Mouse (Mus musculus) midbrain, postnatal 0 days (tissue): ENCODE data around the gene 4930512M02Rik. TPM values are rescaled to one million over a fixed set of nuclear protein-coding genes. Genes with fewer than 3 reads are reported as not detected.

Source experiments
- ATAC-seq: fragments of 200-750 bp; cut with Nextera tagmentation; 2 replicates; pipeline ENCODE4 v1.8.0; 2017; ENCODE audit warnings: moderate number of reproducible peaks, mild to moderate bottlenecking, moderate TSS enrichment, moderate library complexity; ENCODE audit not compliant: low FRiP score
- DNase-seq: peaks from one replicate; pipeline ENCODE4 v3.0.0-alpha.2; 2015; ENCODE audit warnings: low spot score
- H3K27ac ChIP-seq: fragments of 300-500 bp; sonication (generic); 2 replicates; pipeline ENCODE4 v1.5.1; 2014; ENCODE audit warnings: low read depth, mild to moderate bottlenecking, low read length, mixed read lengths
- H3K27me3 ChIP-seq: fragments of 300-500 bp; sonication (generic); 2 replicates; pipeline ENCODE4 v1.6.1; 2014; ENCODE audit warnings: low read length, control low read depth, mixed read lengths; ENCODE audit not compliant: insufficient read depth
- H3K36me3 ChIP-seq: fragments of 300-500 bp; sonication (generic); 2 replicates; pipeline ENCODE4 v1.6.1; 2014; ENCODE audit warnings: low read length, control low read depth, mixed read lengths; ENCODE audit not compliant: insufficient read depth
- H3K4me1 ChIP-seq: fragments of 300-500 bp; sonication (generic); 2 replicates; pipeline ENCODE4 v1.6.1; 2014; ENCODE audit warnings: mild to moderate bottlenecking, control low read depth, antibody characterized with exemption, low read length, mixed read lengths; ENCODE audit not compliant: insufficient read depth
- H3K4me2 ChIP-seq: fragments of 300-500 bp; sonication (generic); 2 replicates; pipeline ENCODE4 v1.6.1; 2014; ENCODE audit warnings: low read depth, mild to moderate bottlenecking, low read length, mixed read lengths; ENCODE audit not compliant: poor library complexity, severe bottlenecking
- H3K4me3 ChIP-seq: fragments of 300-500 bp; sonication (generic); 2 replicates; pipeline ENCODE4 v1.5.1; 2014; ENCODE audit warnings: low read depth, mild to moderate bottlenecking, low read length, moderate library complexity
- H3K9ac ChIP-seq: fragments of 300-500 bp; sonication (generic); replicated peaks from 2 replicates; pipeline ENCODE4 v1.6.1; 2014; ENCODE audit warnings: mild to moderate bottlenecking, low read length, moderate library complexity, mixed read lengths; ENCODE audit not compliant: poor library complexity, severe bottlenecking
- H3K9me3 ChIP-seq: fragments of 300-500 bp; sonication (generic); 2 replicates; pipeline ENCODE4 v1.6.1; 2016; ENCODE audit warnings: low read length, control low read depth
- CTCF ChIP-seq: IDR thresholded peaks from 2 replicates; pipeline ENCODE4 v1.5.1; 2016; ENCODE audit warnings: antibody characterized with exemption, mild to moderate bottlenecking
- WGBS: fragments of 180-500 bp; shearing (Covaris S2); extraction: QIAGEN DNeasy Blood & Tissue Kit; methylation state at CpG from one replicate; pipeline ENCODE4 v1.1.7; 2014; 5-methylcytosine and 5-hydroxymethylcytosine counted together
- polyA plus RNA-seq: library from polyadenylated mRNA; unstranded; fragments of >200 nt; fragmentation: Nextera tagmentation; extraction: Ambion mirVana; gene quantifications from 2 replicates; pipeline ENCODE4 v1.2.1, GENCODE M21; 2015
- total RNA-seq: library from RNA; depleted of rRNA; stranded (reverse); fragments of >200 nt; gene quantifications from 2 replicates; pipeline ENCODE4 v1.2.3, GENCODE M21; 2014

Gene 4930512M02Rik
- total and polyA plus RNA-seq, 2 experiments from 2014 or later, result not detected

DNA sequence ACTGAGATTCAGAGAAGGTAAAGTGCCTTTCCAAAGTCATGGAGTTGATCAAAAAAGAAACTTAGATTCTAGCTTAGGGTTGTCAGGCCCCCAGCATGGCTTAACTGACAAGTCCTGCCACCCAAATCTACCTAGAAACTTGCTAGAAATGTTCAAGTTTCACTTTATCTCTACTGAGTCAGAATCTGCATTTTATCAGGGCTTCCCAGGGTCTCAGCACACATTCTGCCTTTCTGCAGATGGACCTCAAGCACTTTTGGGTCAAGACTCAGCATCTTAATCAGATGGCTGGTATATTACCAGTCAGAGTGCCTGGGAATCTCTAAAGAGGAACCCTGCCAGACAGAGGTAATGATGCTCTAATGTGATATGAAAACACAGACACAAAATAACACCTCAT, 56.9 kb downstream of the 4930512M02Rik start:
- no peaks in the 10 kb centered on the region for H3K36me3 ChIP-seq
- no peaks in the 10 kb centered on the region for H3K9me3 ChIP-seq
- H3K4me1 ChIP-seq, result no peaks in the 10 kb centered on the region
- DNase-seq (no peak), ATAC-seq (no peak)
- H3K4me2 ChIP-seq, result no peak overlapping the region
- no peak overlapping the region for H3K9ac ChIP-seq
- no peaks in the 10 kb centered on the region for H3K27me3 ChIP-seq
- no peak for TF ChIP-seq CTCF
- H3K4me3 ChIP-seq, result no peak overlapping the region
- H3K27ac ChIP-seq, result no peak overlapping the region

GRCm38 (mm10) chr11:11569466-11570132, 58.0 kb downstream of the 4930512M02Rik start:
- Histone ChIP-seq H3K9ac (no peak overlapping the region), H3K4me3 (no peak overlapping the region), H3K9me3 (no peaks in the 10 kb centered on the region), H3K4me1 (no peaks in the 10 kb centered on the region), H3K36me3 (no peaks in the 10 kb centered on the region), H3K27me3 (no peaks in the 10 kb centered on the region), H3K4me2 (no peak overlapping the region), H3K27ac (no peak overlapping the region)
- ATAC-seq (no peak), DNase-seq (no peak)
- no peak for TF ChIP-seq CTCF
- WGBS, result 69% methylated on average over 4 of the region's 4 CpGs

GRCm38 (mm10) chr11:11568033-11568432, 59.6 kb downstream of the 4930512M02Rik start:
- no peaks in the 10 kb centered on the region for H3K4me1 ChIP-seq
- no peak overlapping the region for H3K27ac ChIP-seq
- H3K4me3 ChIP-seq, result no peak overlapping the region
- no peak for TF ChIP-seq CTCF
- H3K27me3 ChIP-seq, result no peaks in the 10 kb centered on the region
- no peaks in the 10 kb centered on the region for H3K36me3 ChIP-seq
- H3K9me3 ChIP-seq, result no peaks in the 10 kb centered on the region
- 93% methylated on average over 2 of the region's 2 CpGs for WGBS
- H3K4me2 ChIP-seq, result no peak overlapping the region
- no peak for ATAC-seq
- no peak for DNase-seq
- H3K9ac ChIP-seq, result no peak overlapping the region

- H3K9ac ChIP-seq, result no peak overlapping the region
- H3K9me3 ChIP-seq, result no peaks in the 10 kb centered on the region
- H3K27me3 ChIP-seq, result no peaks in the 10 kb centered on the region
- WGBS, result 75% methylated on average over 6 of the region's 6 CpGs
- no peak for ATAC-seq
- H3K4me1 ChIP-seq, result no peaks in the 10 kb centered on the region
- DNase-seq, result no peak
- H3K4me3 ChIP-seq, result no peak overlapping the region
- H3K27ac ChIP-seq, result no peak overlapping the region
- H3K4me2 ChIP-seq, result no peak overlapping the region
- TF ChIP-seq CTCF, result no peak
- no peaks in the 10 kb centered on the region for H3K36me3 ChIP-seq
Measured at GRCm38 (mm10) chr11:11565146-11565820, 62.4 kb downstream of the 4930512M02Rik start.

GRCm38 (mm10) chr11:11564266-11565044, 63.2 kb downstream of the 4930512M02Rik start:
- Histone ChIP-seq H3K27me3 (no peaks in the 10 kb centered on the region), H3K27ac (no peak overlapping the region), H3K36me3 (no peaks in the 10 kb centered on the region), H3K4me3 (no peak overlapping the region), H3K9me3 (no peaks in the 10 kb centered on the region), H3K4me1 (no peaks in the 10 kb centered on the region), H3K9ac (no peak overlapping the region), H3K4me2 (no peak overlapping the region)
- no peak for ATAC-seq
- no peak for DNase-seq
- 84% methylated on average over 7 of the region's 7 CpGs for WGBS
- no peak for TF ChIP-seq CTCF

- 90% methylated on average over 6 of the region's 6 CpGs for whole genome bisulfite sequencing
Measured at GRCm38 (mm10) chr11:11561118-11561517, 66.5 kb downstream of the 4930512M02Rik start.

More at GRCm38 (mm10) chr11:11561118-11561517, 66.5 kb downstream of the 4930512M02Rik start:
- no peaks in the 10 kb centered on the region for H3K27me3 ChIP-seq
- no peak for TF ChIP-seq CTCF
- no peaks in the 10 kb centered on the region for H3K4me1 ChIP-seq
- H3K27ac ChIP-seq, result no peak overlapping the region
- H3K36me3 ChIP-seq, result no peaks in the 10 kb centered on the region
- H3K4me2 ChIP-seq, result no peak overlapping the region
- H3K4me3 ChIP-seq, result no peak overlapping the region
- no peaks in the 10 kb centered on the region for H3K9me3 ChIP-seq
- no peak overlapping the region for H3K9ac ChIP-seq
- DNase-seq (no peak), ATAC-seq (no peak)
